9 mouse cellular contexts compared by ENCODE assay signal in genomic region chr10:51677548-51678250, GRCm38 (mm10). TPM values are rescaled to one million over a fixed set of nuclear protein-coding genes. Genes with fewer than 3 reads are reported as not detected.
DNase-seq lines count a peak whose midpoint lies in the region; ATAC-seq and TF ChIP-seq lines count a peak whose summit lies in the region.
"Had no signal": no experiment of that assay in that cellular context is flagged by ENCODE, and none has a peak within 500 bp of the region (broad histone marks: within the 10 kb centered on the region; RNA-seq: fewer than 3 reads in every experiment).

Gene Rfx6 (plus strand): TSS chr10:51677756.

- peak within 1 kb of the TSS; percentile 64 for H3K4me3 ChIP-seq in heart, embryonic 10.5 days
- H3K4me3 ChIP-seq in forebrain, embryonic 15.5 days = peak within 1 kb of the TSS; percentile 43
- peak within 1 kb of the TSS; percentile 52 for H3K4me3 ChIP-seq in limb, embryonic 10.5 days
- H3K4me3 ChIP-seq in midbrain, postnatal 0 days (ENCODE audit: low read depth, low read length) = peak within 1 kb of the TSS; percentile 55

- no peak for DNase-seq in heart, embryonic 10.5 days (ENCODE audit: low spot score)
- no peak for DNase-seq in heart, postnatal 10 days
- DNase-seq in Patski (ENCODE audit: low read depth, low spot score) = no peak
- peak; percentile 50 for DNase-seq in limb, embryonic 10.5 days (ENCODE audit: low spot score)
- DNase-seq in midbrain, postnatal 0 days (ENCODE audit: low spot score) = peak; percentile 2
- DNase-seq in thymus, postnatal 36 days = no peak

- no peak within 1 kb of the TSS for H3K27ac ChIP-seq in heart, embryonic 10.5 days
- H3K27ac ChIP-seq in forebrain, embryonic 15.5 days (replicated peaks) = no peak within 1 kb of the TSS
- no peak within 1 kb of the TSS for H3K27ac ChIP-seq in limb, embryonic 10.5 days
- no peak within 1 kb of the TSS for H3K27ac ChIP-seq in midbrain, postnatal 0 days (ENCODE audit: low read depth, low read length)

- CTCF ChIA-PET in Patski (lab: Charles Lee) = interaction anchor here (1.7 kb wide), 1 partner anchor 16 kb away, joined by 3 read pairs; no protein-coding TSS in a partner anchor

- H3K36me3 ChIP-seq in heart, embryonic 10.5 days = no peaks in the 10 kb centered on the region
- no peaks in the 10 kb centered on the region for H3K36me3 ChIP-seq in forebrain, embryonic 15.5 days
- H3K36me3 ChIP-seq in limb, embryonic 10.5 days = no peaks in the 10 kb centered on the region
- H3K36me3 ChIP-seq in midbrain, postnatal 0 days (ENCODE audit: insufficient read depth, low read length) = no peaks in the 10 kb centered on the region

- intact Hi-C loops in heart, postnatal 10 days (cut with DNase I) = no loop called here

- peak; percentile 17 for ATAC-seq in Patski
- ATAC-seq in forebrain, embryonic 15.5 days (replicated peaks) = peak; percentile 87
- ATAC-seq in midbrain, postnatal 0 days (ENCODE audit: low FRiP score) = peak; percentile 81
- ATAC-seq in erythroid progenitor cell, adult 5-6 weeks (replicated peaks; ENCODE audit: low FRiP score, poor library complexity, severe bottlenecking) = no peak

- peaks cover 6% of the 10 kb centered on the region for H3K4me1 ChIP-seq in heart, embryonic 10.5 days
- peaks cover 12% of the 10 kb centered on the region; the same call in 1 of the 2 replicates for H3K4me1 ChIP-seq in forebrain, embryonic 15.5 days
- H3K4me1 ChIP-seq in limb, embryonic 10.5 days = peaks cover 10% of the 10 kb centered on the region
- peaks cover 5% of the 10 kb centered on the region; the same call in 1 of the 2 replicates for H3K4me1 ChIP-seq in midbrain, postnatal 0 days (ENCODE audit: insufficient read depth, low read length)

- in situ Hi-C loops in Patski (cut with MboI; ENCODE audit: low pct_unique_long_range_greater_than_20kb) = no loop called here

- POLR2A ChIA-PET in Patski (lab: Charles Lee) = no interaction called here

- no peak for TF ChIP-seq CTCF in Patski (IDR thresholded peaks at IDR 0.05)
- no peak for TF ChIP-seq CTCF in midbrain, postnatal 0 days (IDR thresholded peaks at IDR 0.05)

- 1% methylated on average over 38 of the region's 38 CpGs for WGBS in heart, embryonic 10.5 days
- WGBS in forebrain, embryonic 15.5 days = under 1% methylated on average over 38 of the region's 38 CpGs
- WGBS in limb, embryonic 10.5 days = under 1% methylated on average over 38 of the region's 38 CpGs
- under 1% methylated on average over 38 of the region's 38 CpGs for WGBS in midbrain, postnatal 0 days

- peaks cover 33% of the 10 kb centered on the region for H3K27me3 ChIP-seq in heart, embryonic 10.5 days (ENCODE audit: insufficient read depth, poor library complexity, severe bottlenecking)
- H3K27me3 ChIP-seq in Patski = peaks cover 65% of the 10 kb centered on the region
- peaks cover 12% of the 10 kb centered on the region for H3K27me3 ChIP-seq in forebrain, embryonic 15.5 days
- H3K27me3 ChIP-seq in limb, embryonic 10.5 days (ENCODE audit: low read depth, poor library complexity, severe bottlenecking) = peaks cover 40% of the 10 kb centered on the region
- peaks cover 14% of the 10 kb centered on the region for H3K27me3 ChIP-seq in midbrain, postnatal 0 days (ENCODE audit: insufficient read depth, low read length)

- H3K4me2 ChIP-seq in forebrain, embryonic 15.5 days (replicated peaks) = peak within 1 kb of the TSS; percentile 94
- H3K4me2 ChIP-seq in midbrain, postnatal 0 days (ENCODE audit: low read depth, low read length, poor library complexity, severe bottlenecking) = peak within 1 kb of the TSS; percentile 99

- no peaks in the 10 kb centered on the region for H3K9me3 ChIP-seq in heart, embryonic 10.5 days
- H3K9me3 ChIP-seq in forebrain, embryonic 15.5 days = no peaks in the 10 kb centered on the region
- H3K9me3 ChIP-seq in limb, embryonic 10.5 days (replicated peaks) = no peaks in the 10 kb centered on the region
- H3K9me3 ChIP-seq in midbrain, postnatal 0 days (ENCODE audit: low read length) = no peaks in the 10 kb centered on the region

- H3K9ac ChIP-seq in forebrain, embryonic 15.5 days (replicated peaks) = peak within 1 kb of the TSS; percentile 29
- peak within 1 kb of the TSS; percentile 52; the same call in 1 of the 2 replicates for H3K9ac ChIP-seq in midbrain, postnatal 0 days (replicated peaks; ENCODE audit: low read length, poor library complexity, severe bottlenecking)

RNA-seq across cellular contexts. Expression of gene Rfx6, which starts in this region (rescaled TPM):
- 0.68 TPM in 1 of 2 replicates, not detected in the other for polyA plus RNA-seq in heart, embryonic 10.5 days (2016; fragmentation: Nextera tagmentation; extraction: Ambion mirVana)
- total RNA-seq in heart, postnatal 10 days (2021) = not detected
- polyA plus RNA-seq in Patski (2021) = not detected
- not detected in 2 replicates for polyA plus RNA-seq in forebrain, embryonic 15.5 days (2015; fragmentation: Nextera tagmentation; extraction: Ambion mirVana)
- polyA plus RNA-seq in limb, embryonic 10.5 days (2016; fragmentation: Nextera tagmentation; extraction: Ambion mirVana) = not detected in 2 replicates
- not detected in 2 replicates for total RNA-seq in midbrain, postnatal 0 days (2014; rRNA removed)
- not detected in 2 replicates for polyA plus RNA-seq in midbrain, postnatal 0 days (2015; fragmentation: Nextera tagmentation; extraction: Ambion mirVana)
- total RNA-seq in erythroid progenitor cell, adult 5-6 weeks (2015; ENCODE audit: low replicate concordance) = not detected in 2 replicates
- total RNA-seq in erythroid progenitor cell, adult 5-6 weeks (2017; ENCODE audit: low replicate concordance) = not detected in 2 replicates
- total RNA-seq: MEL had no signal

Comparison
In these comparisons a context has a peak if more than half of its experiments do, and no peak if none do; other contexts are left out.
1. Peak in ATAC-seq in Patski; RNA of the gene not detected or under 1 TPM.
2. Peak in ATAC-seq, H3K4me3 ChIP-seq, H3K9ac ChIP-seq and H3K4me2 ChIP-seq in forebrain, embryonic 15.5 days; RNA of the gene not detected or under 1 TPM.
3. Peak in DNase-seq and H3K4me3 ChIP-seq in limb, embryonic 10.5 days; RNA of the gene not detected or under 1 TPM.
4. Peak in DNase-seq, ATAC-seq, H3K4me3 ChIP-seq, H3K9ac ChIP-seq and H3K4me2 ChIP-seq in midbrain, postnatal 0 days; RNA of the gene not detected or under 1 TPM.